Mouse (Mus musculus) CH12.LX (cell line): ENCODE data around the gene Smarca1. TPM values are rescaled to one million over a fixed set of nuclear protein-coding genes. Genes with fewer than 3 reads are reported as not detected.

Experiments used
- DNase-seq: peaks from one replicate; pipeline ENCODE4 v3.0.0-alpha.2; 2013; ENCODE audit errors: extremely low read depth
- H3K27ac ChIP-seq: 2 replicates; pipeline ENCODE4 v1.5.1; 2012; ENCODE audit warnings: low read depth, mild to moderate bottlenecking, control low read depth, moderate library complexity; ENCODE audit not compliant: insufficient read depth
- H3K27me3 ChIP-seq: replicated peaks from 2 replicates; pipeline ENCODE3; 2012; ENCODE audit warnings: inconsistent platforms
- H3K36me3 ChIP-seq, 2 experiments: replicated peaks in 1 of 2; 2 replicates each; pipeline versions ENCODE3 to v1.6.1; 2012; ENCODE audit warnings: inconsistent platforms in 1 of 2, low read length in 1 of 2, mild to moderate bottlenecking in 1 of 2, mixed read lengths in 1 of 2, moderate library complexity in 1 of 2; ENCODE audit not compliant: control insufficient read depth in 1 of 2, insufficient read depth in 1 of 2
- H3K4me1 ChIP-seq, 2 experiments: 2 replicates each; pipeline ENCODE4 v1.6.1; 2012; ENCODE audit warnings: inconsistent platforms in 1 of 2, moderate library complexity in 1 of 2; ENCODE audit not compliant: insufficient read depth in 2 of 2, control insufficient read depth in 1 of 2
- H3K4me2 ChIP-seq: 2 replicates; pipeline ENCODE4 v1.6.1; 2012; ENCODE audit warnings: low read depth, mild to moderate bottlenecking, control low read depth; ENCODE audit not compliant: poor library complexity, insufficient read depth, severe bottlenecking
- H3K4me3 ChIP-seq, 3 experiments: fragments of 150-350 bp in 1 of 3; sonication (generic) in 1 of 3; replicated peaks in 1 of 3; 2 replicates each; pipeline versions ENCODE3 to v1.5.1; 2011 to 2012; ENCODE audit warnings: low read depth in 2 of 3, low read length in 2 of 3, mild to moderate bottlenecking in 2 of 3, moderate library complexity in 2 of 3, control low read depth in 1 of 3, improper control_type of control experiment in 1 of 3, inconsistent platforms in 1 of 3, mixed read lengths in 1 of 3; ENCODE audit not compliant: poor library complexity in 1 of 3
- H3K79me2 ChIP-seq: replicated peaks from 2 replicates; pipeline ENCODE4 v1.6.1; 2012; ENCODE audit warnings: mild to moderate bottlenecking, moderate library complexity; ENCODE audit not compliant: control insufficient read depth, poor library complexity, insufficient read depth, severe bottlenecking; ENCODE audit errors: extremely low read depth
- H3K9ac ChIP-seq: 2 replicates; pipeline ENCODE4 v1.6.1; 2012; ENCODE audit warnings: low read depth, mild to moderate bottlenecking, control low read depth, moderate library complexity; ENCODE audit not compliant: insufficient read depth
- H3K9me3 ChIP-seq: replicated peaks from 2 replicates; pipeline ENCODE3; 2012; ENCODE audit warnings: low read length, inconsistent platforms, mixed read lengths
- ELF1 ChIP-seq: IDR thresholded peaks from 2 replicates; pipeline ENCODE4 v1.6.1; 2014; ENCODE audit warnings: low read depth, mild to moderate bottlenecking, inconsistent platforms, low read length, improper control_type of control experiment
- ETS1 ChIP-seq: conservative IDR thresholded peaks from 2 replicates; pipeline ENCODE4 v1.6.1; 2012; ENCODE audit warnings: low read depth, mild to moderate bottlenecking, inconsistent platforms, low read length, improper control_type of control experiment, moderate library complexity
- GABPA ChIP-seq: IDR thresholded peaks from 2 replicates; pipeline ENCODE4 v1.6.1; 2012; ENCODE audit warnings: low read depth, low read length, improper control_type of control experiment, inconsistent platforms; ENCODE audit not compliant: insufficient replicate concordance
- MAZ ChIP-seq: IDR thresholded peaks from 2 replicates; pipeline ENCODE4 v1.6.1; 2012; ENCODE audit warnings: low read depth, mild to moderate bottlenecking, inconsistent platforms, low read length, improper control_type of control experiment, moderate library complexity
- MYC ChIP-seq: IDR thresholded peaks from 2 replicates; pipeline ENCODE4 v1.6.1; 2011; ENCODE audit warnings: low read depth, mild to moderate bottlenecking, improper control_type of control experiment, low read length
- NELFE ChIP-seq: IDR thresholded peaks from 2 replicates; pipeline ENCODE4 v1.6.1; 2011; ENCODE audit warnings: low read depth, low read length, improper control_type of control experiment
- PAX5 ChIP-seq: IDR thresholded peaks from 2 replicates; pipeline ENCODE4 v1.6.1; 2012; ENCODE audit warnings: low read length, inconsistent platforms, mixed read lengths
- POLR2AphosphoS2 ChIP-seq: IDR thresholded peaks from 2 replicates; pipeline ENCODE4 v1.6.1; 2011; ENCODE audit warnings: low read depth, low read length, improper control_type of control experiment
- RAD21 ChIP-seq: IDR thresholded peaks from 2 replicates; pipeline ENCODE4 v1.6.1; 2011; ENCODE audit warnings: low read depth, mild to moderate bottlenecking, low read length, improper control_type of control experiment, moderate library complexity
- SIN3A ChIP-seq: IDR thresholded peaks from 2 replicates; pipeline ENCODE4 v1.6.1; 2012; ENCODE audit warnings: low read length, improper control_type of control experiment, inconsistent platforms
- SMC3 ChIP-seq: IDR thresholded peaks from 2 replicates; pipeline ENCODE4 v1.6.1; 2011; ENCODE audit warnings: low read depth, low read length, improper control_type of control experiment
- TBP ChIP-seq: conservative IDR thresholded peaks from 2 replicates; pipeline ENCODE4 v1.6.1; 2011; ENCODE audit warnings: low read depth, low read length, improper control_type of control experiment
- UBTF ChIP-seq: IDR thresholded peaks from 2 replicates; pipeline ENCODE4 v1.6.1; 2012; ENCODE audit warnings: low read depth, mild to moderate bottlenecking, inconsistent platforms, low read length, improper control_type of control experiment, moderate library complexity
- USF1 ChIP-seq: IDR thresholded peaks from 2 replicates; pipeline ENCODE4 v1.6.1; 2014; ENCODE audit warnings: low read depth, mild to moderate bottlenecking, inconsistent platforms, low read length, improper control_type of control experiment
- ZC3H11A ChIP-seq: IDR thresholded peaks from 2 replicates; pipeline ENCODE4 v1.6.1; 2012; ENCODE audit warnings: low read depth, mild to moderate bottlenecking, inconsistent platforms, low read length, improper control_type of control experiment
- dilution Hi-C: fragments of 300-500 bp; cut with MboI; formaldehyde crosslinking; loops from 2 replicates; pipeline ENCODE4 v1.14.3; 2020; ENCODE audit warnings: low sequenced_read_pairs; ENCODE audit not compliant: extremely low pct_unique_long_range_greater_than_20kb, extremely low pct_ligation_motif_present
- in situ Hi-C: fragments of 300-500 bp; cut with MboI; formaldehyde crosslinking; loops from 3 replicates; pipeline ENCODE4 v1.14.3; 2019; ENCODE audit warnings: low sequenced_read_pairs, low pct_ligation_motif_present, low pct_unique_long_range_greater_than_20kb, mixed read lengths
- polyA plus RNA-seq: library from polyadenylated mRNA; unstranded; fragments of >175 nt; gene quantifications from 2 replicates; pipeline ENCODE4 v1.2.1, GENCODE M21; 2012; ENCODE audit warnings: low read depth; ENCODE audit not compliant: insufficient read length
- total RNA-seq, 2 experiments: library from RNA; depleted of rRNA; stranded (reverse); fragments of 300-350 nt in 1 of 2; fragments of >200 nt in 1 of 2; gene quantifications; 2 replicates each; pipeline ENCODE4 v1.2.3; 2012 to 2014

Gene Smarca1
- total and polyA plus RNA-seq, 3 experiments = 0.28 to 0.46 (median 0.42) TPM

DNA sequence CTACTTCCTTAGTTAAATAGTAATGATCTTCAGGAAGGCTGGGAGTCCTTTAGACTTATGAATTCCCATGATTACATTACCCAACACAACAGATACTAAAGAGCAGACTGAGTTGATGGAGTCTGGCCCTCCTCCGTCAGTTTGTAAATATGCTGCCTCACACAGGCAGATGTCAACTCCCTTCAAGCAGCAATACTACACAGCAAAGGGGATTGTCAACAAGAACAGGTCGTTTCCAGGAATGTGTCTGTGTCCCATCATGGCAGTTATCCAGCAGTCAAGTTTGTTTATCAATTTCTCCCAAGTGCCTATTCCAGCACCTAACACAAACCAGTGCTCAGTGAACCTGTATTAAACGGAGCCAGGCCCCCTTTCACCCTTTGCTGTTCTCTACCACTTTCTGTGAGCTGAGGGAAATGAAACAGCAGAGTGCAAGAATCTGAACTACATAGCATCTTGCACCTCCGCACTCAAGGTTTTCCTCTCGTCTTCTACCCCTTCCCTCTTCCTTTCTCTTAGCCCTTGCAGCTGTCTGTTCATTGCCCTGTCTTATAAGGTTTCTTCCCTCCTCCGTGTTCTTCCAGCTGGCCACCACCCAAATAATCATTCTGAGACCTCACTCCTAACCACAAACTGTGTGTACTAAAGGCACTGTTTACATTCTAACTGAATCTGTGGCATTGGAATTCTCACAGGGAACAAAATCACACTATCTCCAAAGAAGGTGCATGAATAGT, 57.5 kb downstream of the Smarca1 start:
- Histone ChIP-seq H3K27ac (no peak overlapping the region), H3K79me2 (no peaks in the 10 kb centered on the region), H3K9ac (no peak overlapping the region), H3K27me3 (no peaks in the 10 kb centered on the region), H3K4me3 (no peak overlapping the region), H3K9me3 (no peaks in the 10 kb centered on the region), H3K36me3 (no peaks in the 10 kb centered on the region), H3K4me2 (no peak overlapping the region), H3K4me1 (no peaks in the 10 kb centered on the region)
- in situ Hi-C loops = no loop called here
- TF ChIP-seq RAD21 (no peak), POLR2AphosphoS2 (no peak), SIN3A (no peak), MYC (no peak), SMC3 (no peak), ELF1 (no peak), ETS1 (no peak), GABPA (no peak), PAX5 (no peak), NELFE (no peak), USF1 (no peak), UBTF (no peak)
- dilution Hi-C loops = no loop called here
- DNase-seq = no peak

DNA sequence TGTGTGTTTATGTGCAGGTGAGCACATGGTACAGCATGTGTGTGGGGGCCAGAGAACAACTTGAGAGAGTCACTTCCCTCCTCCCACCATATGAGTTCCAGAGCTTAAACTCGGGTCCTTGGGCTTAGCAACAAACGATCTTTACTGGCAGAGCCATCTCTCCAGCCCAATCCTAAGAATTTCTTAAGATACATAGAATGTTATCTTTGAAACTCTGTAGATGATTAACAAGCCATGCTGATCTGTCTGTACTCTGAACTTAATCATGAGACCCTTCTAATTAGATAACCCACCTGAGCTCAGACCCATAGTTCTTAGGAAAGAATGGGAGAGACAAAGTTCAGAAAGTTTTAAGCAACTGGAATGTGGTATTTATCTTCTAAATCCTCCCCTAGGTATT, 59.3 kb downstream of the Smarca1 start:
- no peak overlapping the region for H3K27ac ChIP-seq
- H3K9me3 ChIP-seq = no peaks in the 10 kb centered on the region
- H3K4me3 ChIP-seq = no peak overlapping the region
- in situ Hi-C loops = no loop called here
- TF ChIP-seq UBTF = no peak
- TF ChIP-seq TBP = no peak
- no peak for TF ChIP-seq MAZ
- TF ChIP-seq ZC3H11A = no peak
- TF ChIP-seq ETS1 = no peak
- TF ChIP-seq, all 38 proteins: peak for 0
- DNase-seq = no peak
- Histone ChIP-seq H3K79me2 (no peaks in the 10 kb centered on the region), H3K9ac (no peak overlapping the region), H3K4me1 (no peaks in the 10 kb centered on the region), H3K36me3 (no peaks in the 10 kb centered on the region), H3K4me2 (no peak overlapping the region), H3K27me3 (no peaks in the 10 kb centered on the region)
- dilution Hi-C loops = no loop called here
